Mouse (Mus musculus) stomach, postnatal 0 days (tissue): Measurements from ENCODE around the gene Ngef.

Source experiments
- CTCF ChIP-seq: IDR thresholded peaks from 2 replicates; pipeline ENCODE4 v1.5.1; 2016; ENCODE audit warnings: antibody characterized with exemption, low read depth, mild to moderate bottlenecking, moderate library complexity
- EP300 ChIP-seq: optimal IDR thresholded peaks from 2 replicates; pipeline ENCODE3; 2016; ENCODE audit warnings: antibody characterized with exemption

DNA sequence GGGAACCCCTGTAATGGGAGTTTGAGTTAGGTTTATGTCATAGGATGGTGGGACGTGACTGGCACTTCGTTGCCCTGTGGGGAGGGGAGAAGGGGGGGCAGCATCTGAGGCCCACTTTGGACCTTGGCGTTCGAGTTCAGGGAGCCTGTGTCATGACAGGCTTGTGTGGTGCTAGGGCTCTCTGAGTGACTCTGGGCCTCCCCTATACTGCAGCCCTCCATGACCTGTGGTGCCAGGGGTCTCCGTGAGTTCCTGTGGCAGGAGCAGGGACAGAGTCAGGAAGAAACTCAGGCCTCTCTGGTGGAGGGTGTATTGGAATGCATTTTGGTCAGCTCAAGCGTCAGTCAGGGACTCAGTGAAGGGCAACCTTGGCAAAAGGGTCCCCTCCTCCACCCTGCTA is 47.0 kb upstream of the Ngef start:
- TF ChIP-seq EP300 (no peak), CTCF (no peak)
